Mouse (Mus musculus): Measurements from ENCODE around the gene Glipr1l3.
"Not testable (repeated sequence)": the region's sequence is repeated elsewhere in the genome, so short reads cannot be mapped to it uniquely, and the experiment has no call there.

Glipr1l3 gene

DNA sequence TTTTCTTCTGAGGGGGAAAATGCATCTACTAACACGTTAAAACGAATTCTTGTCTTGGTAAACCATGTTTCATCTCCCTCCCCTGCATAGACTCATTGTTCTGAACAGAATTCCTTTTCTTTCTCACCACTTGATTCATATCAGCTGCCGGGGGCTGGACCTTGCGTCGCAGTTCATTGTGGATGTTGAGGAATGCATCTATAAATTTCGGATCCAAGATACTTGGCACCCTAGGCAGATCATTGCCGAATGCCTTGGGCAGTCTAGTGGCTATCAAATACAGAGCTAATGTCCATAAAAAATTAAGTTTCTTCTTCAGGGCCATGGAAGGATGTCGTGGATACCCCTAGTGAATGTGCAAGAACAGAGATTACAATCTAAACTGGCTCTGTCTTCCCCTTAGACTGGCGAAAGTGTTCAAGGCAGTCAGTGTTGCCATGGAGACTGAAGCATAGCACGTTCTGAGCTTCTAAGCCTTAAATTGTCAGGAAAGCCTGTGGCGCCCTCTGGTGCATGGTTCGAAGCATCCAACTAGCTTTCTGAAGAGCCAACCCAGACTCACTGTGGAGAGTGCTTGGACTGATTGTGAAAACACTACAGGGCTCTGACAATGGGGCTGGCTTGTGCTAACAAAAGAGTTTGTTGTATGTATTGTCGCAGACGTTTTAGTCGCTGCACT, at the start of gene Glipr1l3:
TSS of gene Glipr1l3 (minus strand) at position 446 of the 679 bp plus-strand sequence.
- DNase-seq (ENCODE audit: low spot score in 2 of 2), result peak in 1 of 2 experiments; percentile 22

DNA sequence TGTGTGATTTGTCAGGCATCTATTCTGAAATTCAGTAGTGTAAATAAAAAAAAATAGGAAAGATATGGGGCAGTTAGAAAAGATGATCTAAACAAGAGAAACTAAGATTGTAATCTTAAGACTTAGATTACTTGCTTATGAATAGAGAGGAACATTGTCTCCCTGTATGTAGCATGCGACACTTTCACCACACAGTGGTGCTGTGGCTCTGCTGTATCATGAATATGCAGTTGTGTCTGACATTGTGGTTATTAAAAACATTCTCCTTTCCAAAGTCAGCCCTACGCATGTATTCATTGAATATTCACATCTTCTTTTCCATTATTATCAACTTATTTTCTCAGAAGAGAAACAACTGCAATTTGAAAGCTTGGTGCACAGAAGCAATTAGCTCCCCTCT, 43.3 kb upstream of the Glipr1l3 start:
- no peak for DNase-seq (ENCODE audit: low spot score in 2 of 2)

DNA sequence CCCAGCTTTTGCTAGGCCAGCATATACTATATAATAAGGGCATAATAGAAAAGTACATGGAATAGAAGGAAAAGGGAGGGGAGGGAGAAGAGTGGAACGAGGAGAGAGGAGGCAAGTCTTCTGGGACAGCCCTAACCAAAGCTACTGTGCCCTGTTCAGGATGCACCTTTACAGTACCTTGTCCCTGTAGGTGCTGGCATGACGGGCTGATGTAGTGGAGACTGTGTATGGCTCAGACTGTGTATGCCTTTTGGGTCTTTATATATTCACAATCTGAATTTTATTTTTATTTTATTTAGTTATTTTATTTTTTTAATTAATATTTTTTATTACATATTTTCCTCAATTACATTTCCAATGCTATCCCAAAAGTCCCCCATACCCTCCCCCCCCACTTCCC, 33.8 kb upstream of the Glipr1l3 start:
- DNase-seq (ENCODE audit: low spot score in 2 of 2), result not testable (repeated sequence)

DNA sequence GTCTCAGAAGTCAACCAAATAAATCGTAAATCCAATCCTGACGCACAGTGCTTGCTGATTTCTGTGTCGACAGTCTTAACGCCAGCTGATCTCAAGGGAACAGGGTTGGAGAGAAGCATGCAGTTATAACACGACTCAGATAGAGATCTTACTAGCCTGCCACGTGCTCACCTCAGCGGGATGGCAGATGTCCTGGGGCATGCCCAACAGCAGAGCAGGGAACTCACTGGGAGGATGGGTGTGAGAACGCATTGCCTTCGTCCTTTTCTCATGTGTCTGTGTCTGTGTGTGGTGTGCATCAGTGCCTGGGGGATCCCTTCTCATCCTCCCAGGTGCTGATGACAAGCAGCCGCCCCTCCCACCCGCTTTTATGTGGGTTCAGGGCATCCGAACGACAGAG, 16.9 kb upstream of the Glipr1l3 start:
- DNase-seq (ENCODE audit: low spot score in 2 of 2), result not testable (repeated sequence)

DNA sequence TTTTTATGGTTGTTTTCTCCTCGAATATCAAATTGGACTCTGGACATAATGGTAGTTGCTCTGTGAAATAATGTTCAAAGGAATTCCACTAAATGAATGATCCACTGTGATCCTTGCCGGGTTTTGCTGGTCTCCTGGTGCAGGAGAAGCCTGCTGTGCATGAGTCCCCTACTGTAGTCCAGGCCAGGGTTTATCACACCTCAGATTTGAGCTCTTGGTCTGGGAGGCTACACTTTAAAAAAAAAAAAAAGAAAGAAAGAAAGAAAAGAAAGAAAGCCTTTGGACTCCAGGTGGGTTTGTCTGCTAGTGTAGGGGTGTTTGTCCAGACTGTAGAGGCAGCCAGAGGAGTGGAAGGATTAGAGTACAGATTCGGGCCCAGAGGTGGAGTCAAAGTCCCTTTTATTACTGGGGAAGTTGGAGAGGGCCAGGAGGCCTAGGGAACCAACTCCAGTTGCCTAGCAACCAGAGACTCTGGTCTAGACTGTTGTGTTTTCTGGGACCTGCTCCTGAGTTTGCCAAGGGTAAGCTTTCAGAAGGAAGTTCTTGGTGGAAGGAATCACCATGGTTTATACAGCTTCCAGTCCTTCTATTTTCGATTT, 3.1 kb upstream of the Glipr1l3 start, which contains the start of gene Caps2:
TSS of gene Caps2 (plus strand) at position 454 of the 599 bp plus-strand sequence.
- no peak for DNase-seq (ENCODE audit: low spot score in 2 of 2)

DNA sequence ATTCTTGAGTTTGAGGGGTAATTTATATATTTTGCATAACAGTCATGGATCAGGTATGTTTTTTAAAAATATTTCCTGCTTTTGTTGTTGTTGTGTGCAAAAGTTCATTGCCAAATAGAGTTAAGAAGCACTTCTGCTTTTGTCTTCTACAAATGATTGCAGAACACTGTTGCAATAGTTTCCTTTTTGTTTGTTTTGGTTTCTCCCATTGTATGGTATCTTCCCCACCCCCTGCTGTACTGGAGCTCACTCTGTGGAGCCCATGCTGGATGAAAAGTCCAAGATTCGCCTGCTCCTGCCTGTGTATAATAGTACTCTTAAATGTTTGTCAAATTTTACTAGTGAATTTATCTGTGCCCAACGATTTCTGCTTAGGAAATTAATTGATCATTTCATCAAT, 20.3 kb downstream of the Glipr1l3 start:
- no peak for DNase-seq (ENCODE audit: low spot score in 2 of 2)

DNA sequence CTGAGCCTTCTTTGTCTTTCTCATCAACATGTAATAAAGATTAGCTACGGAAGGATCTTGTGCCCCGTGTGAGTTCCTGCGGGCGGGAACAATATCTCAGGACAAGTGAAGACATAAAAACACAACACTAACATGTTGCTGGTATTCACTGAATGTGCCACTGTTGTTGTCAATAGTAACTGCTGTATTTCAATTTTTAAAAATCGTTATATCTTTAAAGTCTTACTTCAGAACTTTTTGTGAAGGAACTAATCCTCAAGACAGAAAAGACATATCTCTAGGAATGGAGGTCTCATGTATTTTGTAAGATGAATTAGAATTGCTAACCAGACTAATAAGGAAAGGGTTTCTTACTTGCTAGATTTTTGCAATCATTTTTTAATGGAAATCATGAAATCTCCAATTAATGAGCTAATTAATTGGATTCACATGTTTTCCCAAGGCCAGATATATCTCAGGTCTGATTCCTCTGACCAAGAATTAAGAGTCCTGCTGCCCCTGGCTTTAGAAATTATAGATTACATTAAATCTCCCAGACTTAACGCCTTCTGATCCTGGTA, 21.2 kb downstream of the Glipr1l3 start:
- no peak for DNase-seq (ENCODE audit: low spot score in 2 of 2)

DNA sequence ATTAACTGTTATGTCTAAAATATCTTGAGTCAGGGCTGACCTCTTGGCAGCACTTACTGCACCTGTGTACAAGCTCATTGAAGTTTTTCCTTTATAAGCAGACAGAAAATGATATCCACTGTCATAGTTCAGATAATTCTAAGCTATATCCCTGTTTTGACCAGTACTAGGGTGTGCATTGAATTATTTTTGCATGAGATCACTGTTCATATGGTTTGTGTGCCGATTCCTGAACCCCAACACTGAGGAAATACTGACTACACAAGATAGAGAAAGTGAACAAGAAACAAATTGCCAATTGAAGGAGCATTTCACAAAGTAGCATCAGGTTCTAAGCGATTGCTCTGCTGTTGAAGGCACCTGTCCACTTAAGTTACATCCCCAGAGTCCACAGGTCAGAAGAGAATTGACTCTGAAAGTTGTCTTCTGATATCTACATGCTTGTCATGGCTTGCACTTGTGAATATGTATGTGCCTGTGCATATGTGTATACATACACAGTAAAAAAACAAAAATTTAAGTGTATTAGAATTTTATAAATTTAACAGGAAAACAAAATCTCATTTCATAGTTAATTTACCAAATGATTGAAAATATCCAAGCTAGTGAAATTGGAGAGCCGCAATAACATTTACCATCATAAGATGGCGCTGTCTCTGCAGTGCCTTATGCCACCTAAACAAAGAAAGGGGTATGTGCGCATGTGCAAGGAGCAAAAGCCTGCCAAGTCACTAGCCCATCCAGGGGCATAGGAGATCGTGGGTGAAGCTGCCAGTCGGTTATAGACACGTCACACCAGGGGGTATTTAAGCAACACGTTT, 21.9 kb downstream of the Glipr1l3 start:
- no peak for DNase-seq (ENCODE audit: low spot score in 2 of 2)

DNA sequence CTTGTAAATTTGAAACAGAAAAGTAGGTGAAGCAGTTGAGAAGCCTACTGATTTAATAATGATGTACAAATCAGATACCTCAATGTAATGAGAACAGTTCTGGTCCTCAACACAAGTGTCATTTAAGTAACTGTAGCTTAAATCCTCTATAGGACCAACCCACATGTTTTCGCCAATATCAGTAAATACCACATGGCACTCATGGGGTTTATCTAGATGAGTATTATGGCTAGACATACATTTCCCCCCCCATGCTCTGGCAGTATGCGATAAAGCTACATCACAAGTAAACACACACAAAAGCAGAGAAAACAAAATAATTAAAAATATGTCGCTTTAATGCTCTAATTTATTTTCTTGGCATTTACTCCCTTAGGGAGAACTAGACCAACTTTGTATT, 27.9 kb downstream of the Glipr1l3 start:
- DNase-seq (ENCODE audit: low spot score in 2 of 2), result no peak

DNA sequence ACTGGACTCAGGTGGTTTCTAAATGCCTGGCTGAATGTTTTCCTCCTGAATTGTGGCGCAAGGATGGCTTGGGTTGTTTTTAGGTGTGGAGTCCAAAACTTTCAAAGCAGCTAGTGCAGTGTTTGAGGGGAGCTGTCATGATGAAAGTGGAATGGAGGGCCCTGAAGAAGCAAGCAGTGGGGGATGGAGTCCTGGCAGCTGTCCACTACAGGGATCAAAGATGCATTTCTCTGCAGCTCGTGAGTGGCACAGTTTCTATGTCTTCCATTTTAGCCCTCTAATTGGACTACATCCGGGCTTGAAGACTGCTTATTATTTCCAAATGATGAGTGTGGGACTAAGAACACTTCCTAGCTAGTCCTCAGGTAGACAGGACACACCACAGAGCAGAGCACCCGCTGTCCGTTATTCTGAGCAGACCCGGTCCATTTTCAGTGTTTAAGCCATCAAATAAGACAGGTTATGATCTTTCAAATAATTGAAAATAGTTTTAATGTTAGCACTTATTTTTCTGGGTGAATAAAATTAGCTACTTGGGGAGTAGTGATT, 32.4 kb downstream of the Glipr1l3 start:
- DNase-seq (ENCODE audit: low spot score in 2 of 2), result not testable (repeated sequence)

DNA sequence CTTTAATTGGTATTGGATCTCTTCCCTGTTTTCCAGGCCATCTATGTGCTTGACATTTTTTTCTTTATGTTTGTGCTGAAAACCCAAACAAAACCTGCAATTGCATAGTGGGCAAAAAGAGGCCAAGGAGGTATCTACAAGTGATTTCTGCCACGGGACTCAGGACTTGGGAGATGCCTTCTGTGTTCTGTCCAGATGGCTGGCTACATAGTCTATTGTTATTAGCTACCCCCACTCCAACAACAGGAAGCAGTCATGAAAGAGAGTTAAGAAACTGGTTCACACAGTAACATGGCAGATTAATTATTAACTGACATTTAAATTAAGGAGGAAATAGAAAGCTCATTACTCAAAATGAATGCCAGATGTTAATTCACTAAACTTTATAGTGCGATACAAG, 35.0 kb downstream of the Glipr1l3 start:
- DNase-seq (ENCODE audit: low spot score in 2 of 2), result not testable (repeated sequence)

DNA sequence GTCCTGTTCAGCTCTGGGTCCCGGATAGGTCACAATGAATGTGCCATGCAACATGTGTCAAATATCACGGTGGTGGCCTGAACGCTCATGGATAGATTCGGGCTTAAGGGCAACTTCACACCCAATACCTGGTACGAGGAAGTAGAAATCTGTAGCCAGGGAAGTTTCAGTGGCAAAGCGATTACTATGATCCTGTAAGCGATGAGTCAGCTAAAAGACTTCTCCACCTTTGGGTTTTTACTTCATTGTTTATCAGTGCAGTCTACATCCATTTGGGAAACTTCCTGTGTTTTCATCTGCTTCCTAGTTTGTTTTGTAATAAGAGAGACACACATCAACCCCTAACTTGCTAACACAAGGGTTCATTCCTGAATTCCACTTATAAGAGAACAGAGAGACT, 49.7 kb downstream of the Glipr1l3 start:
- no peak for DNase-seq (ENCODE audit: low spot score in 2 of 2)

DNA sequence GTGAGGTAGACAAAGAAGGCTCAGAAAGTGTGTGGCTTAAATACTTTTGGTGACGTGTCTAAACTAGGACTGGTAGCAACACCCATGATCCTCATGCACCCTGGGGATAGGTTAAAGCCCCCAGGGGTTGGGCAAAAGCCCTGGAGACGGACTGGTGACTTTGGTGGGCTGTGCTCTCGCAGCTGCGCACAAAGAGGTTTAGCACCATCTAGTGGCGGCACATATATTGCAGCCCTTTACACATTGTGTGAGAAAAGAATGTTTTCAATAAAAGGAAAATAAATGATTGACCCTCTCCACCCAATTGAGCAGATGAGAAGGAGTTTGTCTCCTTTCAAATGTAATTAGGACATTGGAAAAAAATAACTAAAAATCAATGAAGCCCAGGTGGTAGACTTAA, 54.3 kb downstream of the Glipr1l3 start:
- DNase-seq (ENCODE audit: low spot score in 2 of 2), result peak in 1 of 2 experiments; percentile 36
